Mouse (Mus musculus) cerebellum, adult 2 months (tissue): ENCODE measurements around the gene Fgfr2. TPM values are rescaled to one million over a fixed set of nuclear protein-coding genes. Genes with fewer than 3 reads are reported as not detected.

ENCODE experiments used
- DNase-seq, 2 experiments: peaks; one replicate each; pipeline ENCODE4 v3.0.0; 2021
- H3K27ac ChIP-seq: fragments of 200-500 bp; 2 replicates; pipeline ENCODE4 v1.5.1; 2012; ENCODE audit warnings: low read length, control low read depth, inconsistent platforms; ENCODE audit not compliant: insufficient read depth
- H3K27me3 ChIP-seq: fragments of 200-500 bp; 2 replicates; pipeline ENCODE4 v1.6.1; 2012; ENCODE audit warnings: inconsistent platforms, mild to moderate bottlenecking, low read length, moderate library complexity; ENCODE audit not compliant: control insufficient read depth, insufficient read depth
- H3K4me1 ChIP-seq: fragments of 200-500 bp; 2 replicates; pipeline ENCODE4 v1.6.1; 2011; ENCODE audit warnings: low read length; ENCODE audit not compliant: control insufficient read depth, insufficient read depth
- H3K4me3 ChIP-seq: fragments of 200-500 bp; replicated peaks from 2 replicates; pipeline ENCODE3; 2011; ENCODE audit warnings: mild to moderate bottlenecking, low read depth, low read length, control low read depth; ENCODE audit not compliant: insufficient read depth
- CTCF ChIP-seq: fragments of 200-500 bp; IDR thresholded peaks from 2 replicates; pipeline ENCODE4 v1.5.1; 2011; ENCODE audit warnings: low read depth, mild to moderate bottlenecking, control low read depth, low read length, moderate library complexity, borderline replicate concordance; ENCODE audit not compliant: insufficient read depth
- POLR2A ChIP-seq: fragments of 200-500 bp; IDR thresholded peaks from 2 replicates; pipeline ENCODE4 v1.6.1; 2011; ENCODE audit warnings: low read length, control low read depth, borderline replicate concordance; ENCODE audit not compliant: insufficient read depth
- WGBS: fragments of 180-500 bp; shearing (Covaris S2); methylation state at CpG from one replicate; pipeline ENCODE4 v1.1.7; 2018; 5-methylcytosine and 5-hydroxymethylcytosine counted together
- polyA plus RNA-seq: library from polyadenylated mRNA; depleted of rRNA; stranded (reverse); fragments of >200 nt; gene quantifications from 2 replicates; pipeline ENCODE4 v1.2.3, GENCODE M21; 2012

Fgfr2 gene
- polyA plus RNA-seq, 1 experiment = 95.3 TPM

DNA sequence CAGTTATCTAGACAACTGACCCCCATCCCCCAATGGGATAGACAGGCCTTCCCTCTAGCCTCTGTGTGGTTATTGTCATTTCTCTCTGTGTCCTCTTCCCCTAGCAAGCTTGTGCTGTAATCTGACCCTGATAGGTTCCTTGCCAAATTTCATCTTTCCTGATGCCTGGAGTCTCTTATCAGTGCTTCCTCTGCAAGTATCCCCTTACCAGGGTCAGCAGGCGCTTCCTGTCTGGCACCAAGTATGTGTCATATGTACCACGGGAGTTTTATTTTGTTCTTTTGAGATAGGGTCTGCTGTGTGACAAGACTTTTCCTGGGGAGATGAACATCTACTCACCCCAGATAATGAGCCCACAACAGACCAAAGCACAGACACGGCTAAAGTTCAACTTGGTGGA, 844.5 kb downstream of the Fgfr2 start:
- peaks cover 39% of the 10 kb centered on the region for H3K4me1 ChIP-seq
- H3K27me3 ChIP-seq = no peaks in the 10 kb centered on the region
- H3K27ac ChIP-seq = no peak overlapping the region
- H3K4me3 ChIP-seq = no peak overlapping the region
- DNase-seq = no peak
- WGBS = 94% methylated on average over 3 of the region's 3 CpGs
- no peak for TF ChIP-seq CTCF
- TF ChIP-seq POLR2A = no peak

DNA sequence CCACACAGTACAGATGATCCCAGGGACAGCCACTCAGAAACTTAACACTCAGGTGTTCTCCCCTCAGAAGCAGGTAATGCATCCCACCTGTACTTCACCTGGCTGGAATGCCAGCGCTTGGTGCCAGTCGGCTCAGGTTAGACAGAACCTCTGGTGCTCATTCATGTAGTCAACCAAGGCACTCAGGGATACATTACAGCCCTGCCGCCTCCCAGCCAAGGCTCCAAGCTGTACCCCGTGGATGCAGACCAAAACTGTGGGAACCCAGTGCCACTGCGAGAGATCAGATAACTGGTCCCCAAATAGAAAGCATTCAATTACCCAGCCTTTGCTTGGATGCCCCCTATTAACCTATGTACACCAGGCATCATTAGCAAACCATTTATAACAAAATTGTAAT, 846.9 kb downstream of the Fgfr2 start:
- Histone ChIP-seq H3K27me3 (no peaks in the 10 kb centered on the region), H3K4me1 (peaks cover 24% of the 10 kb centered on the region), H3K27ac (no peak overlapping the region), H3K4me3 (no peak overlapping the region)
- 81% methylated on average over 5 of the region's 5 CpGs for WGBS
- DNase-seq = no peak
- no peak for TF ChIP-seq CTCF
- no peak for TF ChIP-seq POLR2A

DNA sequence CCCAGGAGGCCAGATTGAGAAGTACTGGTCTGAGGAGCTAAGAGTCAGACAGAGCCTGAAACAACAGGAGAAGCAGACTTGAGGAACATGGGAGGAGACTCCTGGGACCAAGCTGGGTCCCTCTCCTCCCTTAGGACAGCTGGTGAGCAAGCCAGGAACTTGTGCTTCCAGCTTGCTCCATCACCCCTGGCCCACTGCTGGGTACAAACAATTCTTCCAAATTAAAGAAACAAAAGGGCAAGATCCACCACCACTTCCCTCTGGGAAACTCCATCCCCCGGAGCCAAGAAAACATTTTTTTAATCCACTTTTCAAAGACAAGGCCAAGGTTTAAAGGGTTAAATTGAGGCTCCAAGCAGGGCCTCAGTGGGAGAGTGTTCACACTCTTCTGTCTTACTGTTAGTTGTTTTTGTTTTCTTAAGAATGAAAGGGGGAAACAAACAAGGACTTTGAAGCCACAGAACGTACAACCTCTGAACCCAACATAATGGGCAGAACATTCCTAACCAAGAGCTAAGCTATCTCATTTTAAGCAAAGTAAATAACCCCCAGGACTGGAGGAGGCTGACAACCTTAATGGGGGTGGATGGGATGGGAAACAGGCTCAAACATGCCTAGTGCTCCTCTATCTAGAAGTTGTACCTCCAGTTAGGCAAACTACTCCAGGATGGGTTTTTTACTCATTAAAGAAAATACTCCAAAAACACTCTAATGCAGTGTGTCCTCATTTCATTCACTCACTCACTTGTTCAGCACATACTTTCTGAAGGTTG, 849.2 kb downstream of the Fgfr2 start:
- DNase-seq = no peak
- Histone ChIP-seq H3K4me3 (no peak overlapping the region), H3K4me1 (peaks cover 17% of the 10 kb centered on the region), H3K27me3 (no peaks in the 10 kb centered on the region), H3K27ac (no peak overlapping the region)
- TF ChIP-seq CTCF = no peak
- TF ChIP-seq POLR2A = no peak
- 76% methylated on average over 2 of the region's 2 CpGs for WGBS

DNA sequence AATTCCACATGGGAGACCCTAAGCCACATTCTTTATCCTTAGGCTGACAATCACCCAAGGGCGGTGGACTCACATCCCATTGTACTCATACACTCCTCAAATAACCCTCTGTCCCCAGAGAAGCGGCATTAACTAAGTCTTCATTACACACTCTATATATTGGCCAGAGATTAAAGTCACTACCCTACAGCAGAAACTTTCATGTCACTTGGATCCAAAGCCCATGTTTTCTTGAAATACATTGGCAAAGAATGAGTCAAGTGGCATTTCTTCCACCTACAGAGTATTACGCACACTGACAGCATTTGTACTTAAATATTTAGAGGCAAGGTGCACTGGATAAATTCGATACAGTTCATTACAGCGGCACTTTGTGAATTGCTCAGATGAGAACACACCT, 850.2 kb downstream of the Fgfr2 start:
- no peak for DNase-seq
- Histone ChIP-seq H3K27me3 (no peaks in the 10 kb centered on the region), H3K4me1 (peaks cover 26% of the 10 kb centered on the region), H3K4me3 (no peak overlapping the region), H3K27ac (no peak overlapping the region)
- TF ChIP-seq POLR2A = no peak
- no peak for TF ChIP-seq CTCF
- 99% methylated on average over 5 of the region's 5 CpGs for WGBS

DNA sequence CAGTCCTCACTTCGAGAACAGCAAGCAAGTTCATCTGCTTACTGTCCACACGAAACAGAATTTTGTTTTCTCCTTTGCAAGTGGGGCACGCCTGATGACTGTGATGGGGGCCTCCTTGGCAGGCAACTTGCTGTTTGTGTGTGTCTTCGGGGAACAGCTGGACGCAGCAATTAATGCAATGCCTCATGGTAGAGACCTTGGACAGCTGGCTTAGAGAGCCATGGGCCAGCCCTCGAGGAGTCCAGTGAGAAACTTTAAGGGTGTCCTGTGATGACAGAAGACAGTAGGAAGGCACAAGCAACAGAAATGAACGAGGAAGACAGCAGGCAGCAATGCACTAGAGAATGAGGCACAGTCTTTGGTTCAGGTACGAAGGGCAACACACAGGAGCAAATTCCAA, 852.8 kb downstream of the Fgfr2 start:
- TF ChIP-seq CTCF = no peak
- TF ChIP-seq POLR2A = no peak
- peaks cover 37% of the 10 kb centered on the region for H3K4me1 ChIP-seq
- no peaks in the 10 kb centered on the region for H3K27me3 ChIP-seq
- no peak overlapping the region for H3K4me3 ChIP-seq
- 0 out of 2 replicates have a peak overlapping the region, but pooled peaks have one; percentile 4 for H3K27ac ChIP-seq
- no peak for DNase-seq
- WGBS = 71% methylated on average over 8 of the region's 8 CpGs

DNA sequence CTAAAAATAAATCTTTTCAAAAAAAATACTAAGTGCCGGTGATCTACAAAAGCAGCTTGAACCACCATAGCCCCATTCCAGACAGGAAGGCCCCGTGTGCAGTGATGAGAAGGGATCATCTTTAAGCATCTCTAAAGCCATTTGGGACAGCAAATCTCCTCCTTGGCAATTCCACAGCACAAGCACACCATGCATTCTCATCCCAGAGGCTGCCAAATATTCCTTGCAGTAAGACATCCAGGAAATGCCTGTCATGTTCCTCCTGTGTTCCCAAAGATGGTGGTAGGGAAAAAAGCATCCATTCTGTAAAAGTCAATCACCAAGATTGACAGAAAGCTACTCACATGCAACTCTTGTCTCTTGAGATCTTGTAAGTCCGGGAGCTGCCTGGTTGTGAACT, 853.5 kb downstream of the Fgfr2 start:
- Histone ChIP-seq H3K27me3 (no peaks in the 10 kb centered on the region), H3K4me3 (no peak overlapping the region), H3K4me1 (peaks cover 37% of the 10 kb centered on the region), H3K27ac (peak overlapping the region; percentile 4; the same call in 1 of the 2 replicates)
- peak; percentile 31 to 68 for DNase-seq
- TF ChIP-seq POLR2A (no peak), CTCF (no peak)
- WGBS = 41% methylated on average over 3 of the region's 3 CpGs

DNA sequence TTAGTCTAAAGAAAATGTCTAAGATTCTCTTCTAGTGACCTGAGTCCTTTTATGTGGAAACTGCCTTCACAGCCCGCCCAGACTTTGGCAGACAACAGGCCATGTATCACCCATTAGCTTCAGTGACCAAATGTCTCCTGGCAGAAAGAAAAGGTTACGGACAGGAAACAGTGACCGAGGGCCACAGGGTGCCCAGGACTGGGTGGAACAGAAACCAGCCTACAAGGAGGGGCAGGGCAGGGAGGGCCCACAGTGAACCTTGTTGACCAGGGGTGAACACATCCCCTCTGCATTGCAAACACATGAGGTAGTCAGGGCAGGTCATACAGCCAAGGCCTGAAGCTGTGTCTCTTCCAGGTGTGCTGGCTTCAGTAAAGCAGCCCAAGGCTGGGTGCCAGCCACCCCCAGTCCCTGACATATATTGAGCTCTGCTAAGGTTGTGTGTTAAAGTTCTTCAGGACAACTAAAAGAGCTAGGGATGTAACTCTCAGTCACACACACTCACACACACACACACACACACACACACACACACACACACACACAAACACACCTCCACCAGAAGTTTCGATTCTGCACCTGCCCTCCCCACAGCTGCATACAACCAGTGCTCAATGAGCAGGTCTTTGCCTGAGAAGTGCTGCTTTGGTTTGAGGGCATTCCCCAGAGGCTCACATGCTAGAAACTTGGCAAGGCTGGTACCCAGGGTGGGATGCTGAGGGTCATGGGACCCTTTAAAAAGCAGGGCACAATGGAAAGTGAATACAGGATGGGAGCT, 855.2 kb downstream of the Fgfr2 start:
- TF ChIP-seq CTCF (no peak), POLR2A (no peak)
- peaks cover 46% of the 10 kb centered on the region for H3K4me1 ChIP-seq
- H3K27ac ChIP-seq = peak overlapping the region; percentile 61
- H3K27me3 ChIP-seq = no peaks in the 10 kb centered on the region
- H3K4me3 ChIP-seq = no peak overlapping the region
- WGBS = 29% methylated on average over 4 of the region's 4 CpGs
- DNase-seq = peak; percentile 66 to 87
